1 mouse cellular context compared by ENCODE assay signal in the genomic region with DNA sequence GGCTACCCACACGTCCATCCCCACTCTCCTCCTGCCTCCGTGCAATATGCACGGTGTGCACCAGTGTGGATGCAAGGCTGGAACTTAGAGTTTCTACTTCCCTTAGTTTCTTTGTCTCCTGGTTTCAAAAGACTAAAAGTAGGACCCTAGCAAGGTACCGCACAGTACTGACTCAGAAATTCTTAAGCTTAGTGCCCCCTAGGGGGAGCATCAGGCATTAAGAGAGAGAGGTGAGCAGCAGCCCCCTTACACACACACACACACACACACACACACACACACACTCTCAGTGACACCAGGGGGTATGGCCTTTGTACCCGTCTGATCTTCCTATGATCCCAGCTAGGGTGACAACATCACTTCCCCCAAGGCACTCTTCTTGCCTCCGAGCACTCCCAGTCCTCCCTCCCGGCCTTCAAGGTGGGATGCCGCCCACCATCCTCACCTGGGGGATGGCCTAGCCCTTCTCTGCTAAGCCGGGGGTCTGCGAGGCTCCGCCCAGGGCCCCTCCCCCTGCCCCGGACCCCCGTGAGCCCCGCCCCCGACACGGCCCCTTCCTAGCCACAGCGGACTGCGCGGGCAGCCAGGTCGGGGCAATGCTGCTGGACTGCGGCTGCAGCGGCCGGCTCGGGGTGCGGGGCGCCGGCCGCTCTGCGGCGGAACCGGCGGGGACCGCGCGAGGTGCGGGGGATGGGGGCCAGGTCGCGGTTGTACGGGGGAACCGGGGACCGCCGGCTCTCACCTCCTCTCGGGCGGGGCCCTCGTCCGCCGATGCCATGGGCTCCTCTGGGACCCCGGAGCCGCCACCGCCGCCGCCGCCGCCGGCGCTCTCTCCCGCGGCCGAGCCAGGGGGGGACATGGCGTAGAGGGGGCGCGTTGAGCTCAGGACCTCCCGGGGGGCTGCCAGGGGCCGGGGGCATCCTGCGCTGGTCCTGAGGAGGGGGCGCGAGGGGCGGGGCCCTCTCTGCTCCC.
TF ChIP-seq lines count a peak whose summit lies in the region.

No protein-coding gene starts in this region.

TF ChIP-seq in MEL, 35 proteins besides CTCF, POLR2A, EP300 and RAD21:
- TF ChIP-seq UBTF (IDR thresholded peaks at IDR 0.05; ENCODE audit: borderline replicate concordance, insufficient read depth, low read depth, low read length) = no peak
- TF ChIP-seq ZC3H11A (IDR thresholded peaks at IDR 0.05; ENCODE audit: low read depth, low read length) = 0 out of 2 replicates have a peak, but pooled peaks have one; percentile 9
